Mouse (Mus musculus): ENCODE data around the gene Jmjd7.

DNA sequence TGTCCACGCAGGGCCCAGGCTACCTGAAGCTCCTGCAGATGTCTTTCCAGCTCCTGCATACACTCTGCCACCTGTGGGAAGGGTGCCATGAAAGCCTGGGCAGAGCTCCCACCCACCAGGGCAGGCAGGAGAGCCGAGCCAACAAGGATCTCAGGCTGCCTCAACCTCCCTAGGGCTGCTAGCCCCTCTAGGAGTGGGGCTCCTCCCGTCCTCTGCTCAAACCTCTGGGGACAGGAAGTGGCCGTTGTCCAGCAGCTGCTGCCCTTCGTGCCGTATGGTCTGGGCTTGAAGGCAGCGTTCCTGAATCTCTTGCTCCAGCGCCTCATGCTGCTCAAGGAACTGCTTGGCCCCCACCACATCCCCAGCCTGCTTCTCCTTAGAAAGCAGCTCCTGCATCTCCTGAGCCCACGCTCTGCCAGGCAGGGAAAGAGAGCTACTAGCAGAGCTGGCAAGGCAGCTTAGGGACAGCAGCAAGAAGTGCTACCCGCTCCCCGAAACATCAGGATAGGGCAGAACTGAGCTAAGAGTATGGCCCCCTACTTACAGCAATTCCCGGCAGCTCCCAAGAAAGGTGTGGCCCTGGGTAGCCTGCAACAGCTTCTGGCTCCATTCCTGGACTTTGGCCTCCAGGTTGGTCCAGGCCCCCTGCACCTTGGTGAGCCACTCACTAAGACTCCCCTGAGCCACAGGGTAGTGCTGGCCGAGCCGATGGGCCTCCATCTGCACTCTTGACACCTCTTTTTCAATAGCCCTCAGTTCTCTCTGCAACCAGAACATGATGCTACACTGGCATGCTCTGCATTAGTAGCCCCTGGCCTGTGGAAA lies 19.4 kb downstream of the Jmjd7 start:
- TF ChIP-seq CTCF (IDR thresholded peaks at IDR 0.05; ENCODE audit: control insufficient read depth, insufficient read depth, insufficient replicate concordance, low read depth, low read length) (no peak), POLR2A (IDR thresholded peaks at IDR 0.05; ENCODE audit: control insufficient read depth, low read depth, low read length) (no peak)
